24 mouse cellular contexts compared by ENCODE assay signal in the genomic region with DNA sequence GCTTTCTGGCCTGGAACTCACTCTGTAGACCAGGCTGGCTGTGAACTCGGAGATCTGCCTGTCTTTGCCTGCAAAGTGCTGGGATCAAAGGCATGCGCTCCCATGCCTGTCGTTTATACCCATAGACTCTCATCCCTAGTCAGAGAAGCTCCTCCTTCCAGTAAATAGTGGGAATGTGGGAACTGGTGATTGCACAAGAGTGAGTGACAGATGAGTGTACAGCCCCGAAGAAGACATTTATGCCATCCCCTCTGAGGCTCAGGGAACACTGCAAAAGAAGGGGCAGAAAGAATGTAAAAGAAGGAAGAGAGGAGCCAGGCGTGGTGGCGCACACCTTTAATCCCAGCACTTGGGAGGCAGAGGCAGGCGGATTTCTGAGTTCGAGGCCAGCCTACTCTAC. TPM values are rescaled to one million over a fixed set of nuclear protein-coding genes. Genes with fewer than 3 reads are reported as not detected.
"Had no signal": no experiment of that assay in that cellular context is flagged by ENCODE, and none has a peak within 500 bp of the region (broad histone marks: within the 10 kb centered on the region; RNA-seq: fewer than 3 reads in every experiment).

No protein-coding gene starts in this region.

- H3K27ac ChIP-seq: gastrocnemius, adult 2 months; heart, adult 2 months; hindbrain, embryonic 10.5 days; hindbrain, embryonic 12.5 days; hindbrain, embryonic 14.5 days; intestine, embryonic 15.5 days; layer of hippocampus, adult 2 months; left cerebral cortex, adult 2 months; limb, embryonic 10.5 days; limb, embryonic 12.5 days; liver, embryonic 12.5 days; liver, embryonic 14.5 days had no signal

- H3K9me3 ChIP-seq: heart, embryonic 12.5 days; hindbrain, embryonic 10.5 days; hindbrain, embryonic 12.5 days; intestine, embryonic 15.5 days; limb, embryonic 10.5 days; limb, embryonic 12.5 days; liver, embryonic 12.5 days had no signal

- ATAC-seq: hindbrain, embryonic 16.5 days; inflammation-experienced regulatory T-cells, adult 6 months; intestine, embryonic 15.5 days; liver, embryonic 12.5 days had no signal

- H3K9ac ChIP-seq: heart, embryonic 12.5 days; hindbrain, embryonic 12.5 days; hindbrain, embryonic 14.5 days; intestine, embryonic 15.5 days; limb, embryonic 12.5 days; liver, embryonic 12.5 days; liver, embryonic 14.5 days had no signal

- H3K4me1 ChIP-seq: heart, embryonic 12.5 days; intestine, embryonic 15.5 days; limb, embryonic 10.5 days; limb, embryonic 12.5 days; liver, embryonic 12.5 days had no signal

- H3K27me3 ChIP-seq: heart, embryonic 12.5 days; hindbrain, embryonic 12.5 days; intestine, embryonic 15.5 days; limb, embryonic 12.5 days; liver, embryonic 12.5 days had no signal

- H3K36me3 ChIP-seq: heart, embryonic 12.5 days; hindbrain, embryonic 10.5 days; hindbrain, embryonic 12.5 days; intestine, embryonic 15.5 days; limb, embryonic 10.5 days; limb, embryonic 12.5 days; liver, embryonic 12.5 days had no signal

- DNase-seq: gastrocnemius, adult 2 months; gastrocnemius, postnatal 10 days; gastrocnemius, postnatal 25 days; heart, adult 2 months; heart, postnatal 10 days; heart, postnatal 4 days; kidney, adult 18-20 months; kidney, adult 8-10 months; kidney, postnatal 10 days; kidney, postnatal 25 days; kidney, postnatal 4 days had no signal

- H3K4me3 ChIP-seq: gastrocnemius, adult 2 months; heart, adult 2 months; heart, embryonic 12.5 days; hindbrain, embryonic 10.5 days; hindbrain, embryonic 12.5 days; intestine, embryonic 15.5 days; layer of hippocampus, adult 2 months; left cerebral cortex, adult 2 months; limb, embryonic 10.5 days; limb, embryonic 12.5 days; liver, embryonic 12.5 days had no signal

- H3K4me2 ChIP-seq: heart, embryonic 12.5 days; hindbrain, embryonic 12.5 days; hindbrain, embryonic 14.5 days; intestine, embryonic 15.5 days; limb, embryonic 12.5 days; liver, embryonic 12.5 days had no signal

RNA-seq across cellular contexts. Expression of a gene that starts 53.6 kb away (rescaled TPM):
- polyA plus RNA-seq: inflammation-experienced regulatory T-cells, adult 6 months had no signal
